Mouse (Mus musculus): Measurements from ENCODE around the gene Smarcd1. TPM values are rescaled to one million over a fixed set of nuclear protein-coding genes. Genes with fewer than 3 reads are reported as not detected.

Gene Smarcd1
- total RNA-seq (2021) = 100 to 1,000 TPM; 159 to 164 TPM

GRCm38 (mm10) chr15:99701999-99702900 lies at the start of gene Smarcd1:
Gene Smarcd1, plus strand, starts transcription at chr15:99702129.
- DNase-seq (ENCODE audit: low spot score in 2 of 2) = peak; percentile 95 to 98
- intact Hi-C loops (cut with DNase I) = loop anchor here (2.0 kb wide), 1 partner anchor 15 kb away; the partner anchor contains the start of gene Gpd1

DNA sequence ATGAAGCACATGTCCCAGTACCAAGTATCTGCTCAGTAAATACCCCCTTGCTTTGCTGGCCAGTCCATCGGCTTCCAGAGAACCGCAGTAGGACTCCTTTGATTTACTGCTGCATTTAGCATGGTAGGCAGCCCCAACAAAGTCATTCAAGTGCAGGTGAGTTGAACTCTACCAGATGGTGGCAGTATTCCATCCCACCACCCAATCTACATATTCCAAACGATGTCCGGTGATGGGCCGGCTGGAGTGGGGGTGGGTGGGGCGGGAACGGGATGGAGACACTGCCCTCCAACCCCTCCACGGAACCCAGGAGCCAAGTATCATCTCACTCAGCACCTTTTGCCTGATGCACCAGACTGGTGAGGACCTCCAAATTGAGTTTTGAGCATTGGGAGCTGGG lies 48.6 kb upstream of the Smarcd1 start:
- intact Hi-C loops (cut with DNase I) = no loop called here
- no peak for DNase-seq (ENCODE audit: low spot score in 2 of 2)

GRCm38 (mm10) chr15:99653876-99654275 lies 48.1 kb upstream of the Smarcd1 start:
- intact Hi-C loops (cut with DNase I) = no loop called here

GRCm38 (mm10) chr15:99655956-99656355 lies 46.0 kb upstream of the Smarcd1 start:
- peak in 1 of 2 experiments; percentile 47 for DNase-seq (ENCODE audit: low spot score in 2 of 2)
- intact Hi-C loops (cut with DNase I) = no loop called here

More at GRCm38 (mm10) chr15:99653876-99654275, 48.1 kb upstream of the Smarcd1 start:
- DNase-seq (ENCODE audit: low spot score in 2 of 2) = peak in 1 of 2 experiments; percentile 43

DNA sequence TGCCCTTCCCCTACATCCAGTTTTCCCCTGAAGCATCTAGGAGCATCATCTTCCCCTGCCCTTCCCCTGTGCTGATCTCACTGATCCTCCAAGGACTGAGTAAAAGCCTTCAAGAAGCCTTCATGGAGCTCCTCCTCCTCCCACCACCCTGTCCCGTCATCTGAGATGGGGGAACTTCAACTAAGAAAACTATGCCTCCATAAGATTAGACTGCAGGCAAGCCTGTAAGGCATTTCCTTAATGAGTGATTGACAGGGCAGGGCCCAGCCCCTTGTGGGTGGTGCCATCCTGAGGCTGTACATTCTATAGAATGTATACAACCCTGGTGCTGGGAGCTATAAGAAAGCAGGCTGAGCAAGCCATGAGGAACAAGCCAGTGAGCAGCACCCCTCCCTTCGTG lies 43.5 kb upstream of the Smarcd1 start:
- intact Hi-C loops (cut with DNase I) = no loop called here
- no peak for DNase-seq (ENCODE audit: low spot score in 2 of 2)

DNA sequence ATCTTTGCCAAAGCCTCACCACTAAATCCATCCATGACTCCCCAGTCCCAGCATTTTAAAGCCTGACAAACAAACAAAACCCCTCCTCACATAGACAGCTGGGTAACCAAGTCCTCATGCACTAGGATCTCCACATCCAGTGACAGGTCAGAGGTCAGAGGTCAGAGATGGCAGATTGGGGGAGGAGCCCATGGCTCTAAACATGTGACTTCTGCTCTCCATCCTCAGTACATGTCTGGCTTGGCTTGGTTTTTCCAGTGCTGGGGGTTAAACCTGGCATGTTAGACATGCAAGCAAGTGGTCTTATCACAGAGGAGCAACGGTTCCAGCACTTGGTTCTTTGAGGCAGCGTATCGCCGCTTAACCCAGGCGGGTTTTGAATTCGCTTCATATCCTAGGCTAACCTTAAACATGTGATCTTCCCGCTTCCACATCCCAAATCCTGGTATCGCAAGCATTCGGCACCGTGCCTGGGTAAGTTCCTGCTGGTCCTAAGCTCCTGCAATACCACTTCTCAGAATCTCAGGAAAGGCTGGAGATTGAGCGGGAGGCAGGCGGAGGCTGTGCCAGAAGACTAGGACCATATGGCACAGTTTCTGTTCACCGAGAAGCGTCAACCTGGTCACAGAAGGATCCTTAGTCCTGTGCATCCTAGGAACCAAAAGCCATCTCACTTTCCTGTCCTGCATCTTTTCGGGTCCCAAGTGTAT lies 40.7 kb upstream of the Smarcd1 start:
- DNase-seq (ENCODE audit: low spot score in 2 of 2) = peak in 1 of 2 experiments; percentile 63
- intact Hi-C loops (cut with DNase I) = no loop called here

GRCm38 (mm10) chr15:99662371-99662770 lies 39.6 kb upstream of the Smarcd1 start:
- intact Hi-C loops (cut with DNase I) = no loop called here
- DNase-seq (ENCODE audit: low spot score in 2 of 2) = no peak

GRCm38 (mm10) chr15:99663964-99664599 lies 37.8 kb upstream of the Smarcd1 start:
- intact Hi-C loops (cut with DNase I) = no loop called here
- peak in 1 of 2 experiments; percentile 53 for DNase-seq (ENCODE audit: low spot score in 2 of 2)

DNA sequence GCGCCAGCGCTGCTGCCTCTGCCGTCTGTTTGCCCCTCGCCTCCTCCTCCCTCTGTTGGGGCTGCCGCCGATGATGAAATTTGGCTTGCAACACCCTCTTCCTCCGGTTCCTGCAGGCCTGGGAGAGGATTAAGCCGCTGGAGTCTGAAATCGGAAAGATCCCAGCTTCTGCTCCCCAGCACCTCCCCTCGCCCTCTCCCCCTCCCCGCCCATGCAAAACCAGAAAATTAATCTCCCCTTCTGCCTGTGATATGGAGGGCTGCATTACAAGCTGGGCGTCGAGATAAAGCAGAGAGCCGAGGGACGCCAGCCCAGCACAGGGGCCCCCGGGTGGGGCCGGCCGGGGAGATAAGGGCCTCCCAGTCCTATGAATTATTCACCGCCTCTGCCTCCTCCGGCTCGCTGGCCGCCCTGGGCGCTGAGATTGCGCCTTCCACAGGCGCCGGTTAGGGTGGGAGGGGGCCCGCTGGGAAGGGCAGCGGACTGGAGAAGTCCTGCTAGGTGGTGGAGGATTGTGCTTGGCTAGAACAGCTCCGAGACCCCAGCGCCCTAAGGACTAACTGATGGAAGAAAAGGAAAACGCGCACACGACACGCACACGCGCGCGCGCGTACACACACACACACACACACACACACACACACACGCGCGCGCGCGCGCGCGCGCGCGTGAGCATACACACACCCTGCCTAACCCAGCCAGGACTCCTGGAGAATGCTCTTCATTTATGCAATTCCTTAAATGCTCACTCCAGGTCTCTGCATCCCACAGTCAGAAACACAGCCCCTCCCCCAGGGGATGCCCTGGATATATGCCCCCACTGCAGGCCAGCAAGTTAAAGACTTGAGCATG lies 37.1 kb upstream of the Smarcd1 start:
- intact Hi-C loops (cut with DNase I) = no loop called here
- DNase-seq (ENCODE audit: low spot score in 2 of 2) = peak; percentile 68 to 80

- intact Hi-C loops (cut with DNase I) = no loop called here
- no peak for DNase-seq (ENCODE audit: low spot score in 2 of 2)
Observed at GRCm38 (mm10) chr15:99667544-99667943, 34.4 kb upstream of the Smarcd1 start.

DNA sequence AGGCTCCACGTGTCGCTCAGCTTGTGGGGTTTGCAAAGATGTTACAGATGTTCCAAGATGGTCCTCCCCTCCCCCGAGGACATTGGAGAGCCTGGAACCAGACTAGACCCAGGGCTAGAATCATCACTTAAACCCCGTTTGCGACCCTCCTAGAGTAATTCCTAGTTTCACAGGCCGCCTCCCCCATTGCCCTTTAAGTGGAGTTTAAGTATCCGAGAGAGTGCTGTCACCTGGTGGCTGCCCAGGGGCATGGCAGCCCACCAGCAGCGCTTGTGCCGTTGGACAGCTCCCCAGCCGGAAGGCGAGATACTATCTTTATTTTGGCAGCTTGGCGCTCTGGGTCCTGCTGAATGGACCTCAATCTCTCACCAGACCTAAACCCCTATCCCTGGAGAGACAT lies 33.0 kb upstream of the Smarcd1 start:
- intact Hi-C loops (cut with DNase I) = loop anchor here (1.0 kb wide), 2 partner anchors 73 to 172 kb away; no protein-coding TSS in a partner anchor
- peak; percentile 79 to 80 for DNase-seq (ENCODE audit: low spot score in 2 of 2)

DNA sequence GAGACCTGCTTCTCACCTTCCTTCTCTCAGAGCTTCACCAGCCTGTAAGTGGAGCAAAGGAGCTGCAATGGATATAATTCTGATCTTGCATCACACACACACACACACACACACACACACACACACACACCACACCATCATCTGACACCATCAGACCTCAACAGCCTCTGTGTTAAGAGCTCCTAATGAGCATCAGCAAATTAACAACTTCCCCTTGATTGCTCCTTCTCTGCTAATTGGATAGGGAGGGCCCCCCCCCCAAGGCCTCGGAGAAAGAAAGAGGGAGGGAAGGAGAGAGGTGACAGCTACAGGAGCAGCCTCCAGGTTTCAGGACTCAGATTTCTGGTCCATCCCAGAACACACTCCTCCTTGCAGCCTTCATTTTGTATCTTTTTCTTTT lies 32.5 kb upstream of the Smarcd1 start:
- intact Hi-C loops (cut with DNase I) = loop anchor here (1.0 kb wide), 2 partner anchors 73 to 172 kb away; no protein-coding TSS in a partner anchor
- DNase-seq (ENCODE audit: low spot score in 2 of 2) = no peak

- intact Hi-C loops (cut with DNase I) = loop anchor here (10.0 kb wide), 1 partner anchor 255 kb away; no protein-coding TSS in a partner anchor
Observed at GRCm38 (mm10) chr15:99670154-99670821, 31.6 kb upstream of the Smarcd1 start, which contains the start of gene Asic1. Gene Asic1, plus strand, starts transcription at chr15:99670368.

GRCm38 (mm10) chr15:99670964-99671670 lies 30.8 kb upstream of the Smarcd1 start:
- peak in 1 of 2 experiments; percentile 45 for DNase-seq (ENCODE audit: low spot score in 2 of 2)
- intact Hi-C loops (cut with DNase I) = loop anchor here (10.0 kb wide), 1 partner anchor 256 kb away; no protein-coding TSS in a partner anchor

More at GRCm38 (mm10) chr15:99670154-99670821, 31.6 kb upstream of the Smarcd1 start, which contains the start of gene Asic1:
- peak; percentile 78 to 81 for DNase-seq (ENCODE audit: low spot score in 2 of 2)

GRCm38 (mm10) chr15:99671783-99672182 lies 30.1 kb upstream of the Smarcd1 start:
- intact Hi-C loops (cut with DNase I) = loop anchor here (10.0 kb wide), 1 partner anchor 257 kb away; no protein-coding TSS in a partner anchor
- DNase-seq (ENCODE audit: low spot score in 2 of 2) = peak in 1 of 2 experiments; percentile 62

- no peak for DNase-seq (ENCODE audit: low spot score in 2 of 2)
Observed at GRCm38 (mm10) chr15:99674866-99675265, 27.1 kb upstream of the Smarcd1 start.

GRCm38 (mm10) chr15:99677089-99677488 lies 24.8 kb upstream of the Smarcd1 start:
- DNase-seq (ENCODE audit: low spot score in 2 of 2) = peak in 1 of 2 experiments; percentile 42
- intact Hi-C loops (cut with DNase I) = loop anchor here (10.0 kb wide), 1 partner anchor 262 kb away; no protein-coding TSS in a partner anchor

More at GRCm38 (mm10) chr15:99674866-99675265, 27.1 kb upstream of the Smarcd1 start:
- intact Hi-C loops (cut with DNase I) = loop anchor here (10.0 kb wide), 1 partner anchor 260 kb away; no protein-coding TSS in a partner anchor

Measured in left cerebral cortex, postnatal 25 days (tissue).